Mouse (Mus musculus): ENCODE results near the gene Il17rd. TPM values are rescaled to one million over a fixed set of nuclear protein-coding genes. Genes with fewer than 3 reads are reported as not detected.

The Il17rd gene
- polyA plus RNA-seq, 1 experiment, result 1.4 TPM

DNA sequence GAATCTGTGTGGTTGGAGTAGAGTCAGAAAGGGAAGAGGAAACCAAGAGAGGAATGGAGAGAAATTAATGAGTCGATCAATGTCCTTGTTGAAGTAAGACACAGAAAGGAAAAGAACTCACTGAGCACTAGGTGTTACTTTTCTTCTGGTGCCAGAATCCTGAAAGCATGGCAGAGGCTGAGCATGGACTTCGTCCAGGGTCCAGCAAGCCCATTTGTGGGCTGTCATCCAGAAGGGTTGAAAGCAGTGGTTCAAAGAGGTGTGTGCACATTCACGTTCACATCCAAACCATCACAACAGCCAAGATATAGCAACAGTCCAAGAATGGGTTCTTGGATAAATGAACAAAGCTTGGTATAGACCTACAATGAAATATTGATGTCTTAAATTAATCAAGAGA is 91.3 kb downstream of the Il17rd start:
- 81% methylated on average over 3 of the region's 3 CpGs for WGBS
- Histone ChIP-seq H3K27ac (ENCODE audit: control insufficient read depth, insufficient read depth, low read depth, low read length, poor library complexity) (no peak overlapping the region), H3K4me3 (replicated peaks; ENCODE audit: control insufficient read depth, low read depth, low read length) (no peak overlapping the region), H3K4me1 (ENCODE audit: control insufficient read depth, insufficient read depth, low read length) (no peaks in the 10 kb centered on the region)
- no peak for TF ChIP-seq POLR2A (IDR thresholded peaks at IDR 0.05; ENCODE audit: borderline replicate concordance, control insufficient read depth, low read depth, low read length)
- no peak for TF ChIP-seq CTCF (IDR thresholded peaks at IDR 0.05; ENCODE audit: control insufficient read depth, insufficient read depth, low read length)

DNA sequence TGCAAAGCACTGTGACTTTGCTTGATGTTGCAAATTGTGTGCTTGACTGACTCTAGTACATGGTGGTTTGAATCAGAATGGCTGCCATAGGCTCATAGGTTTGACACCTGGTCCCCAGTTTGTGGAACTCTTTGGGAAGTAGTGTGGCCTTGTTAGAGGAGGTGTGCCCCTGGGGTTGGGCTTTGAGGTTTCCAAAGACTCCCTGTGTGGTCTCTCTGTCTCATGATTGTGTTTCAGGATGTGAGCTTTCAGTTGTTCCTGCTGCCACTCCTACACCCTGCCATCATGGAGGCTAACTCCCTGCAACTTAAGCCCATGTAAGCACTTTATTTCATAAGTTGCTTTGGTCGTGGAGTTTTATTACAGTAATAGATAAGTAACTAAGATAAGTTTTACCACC is 91.9 kb downstream of the Il17rd start:
- 65% methylated on average over 1 of the region's 1 CpGs for WGBS
- Histone ChIP-seq H3K27ac (ENCODE audit: control insufficient read depth, insufficient read depth, low read depth, low read length, poor library complexity) (no peak overlapping the region), H3K4me1 (ENCODE audit: control insufficient read depth, insufficient read depth, low read length) (no peaks in the 10 kb centered on the region), H3K4me3 (replicated peaks; ENCODE audit: control insufficient read depth, low read depth, low read length) (no peak overlapping the region)
- TF ChIP-seq POLR2A (IDR thresholded peaks at IDR 0.05; ENCODE audit: borderline replicate concordance, control insufficient read depth, low read depth, low read length) (no peak), CTCF (IDR thresholded peaks at IDR 0.05; ENCODE audit: control insufficient read depth, insufficient read depth, low read length) (no peak)

DNA sequence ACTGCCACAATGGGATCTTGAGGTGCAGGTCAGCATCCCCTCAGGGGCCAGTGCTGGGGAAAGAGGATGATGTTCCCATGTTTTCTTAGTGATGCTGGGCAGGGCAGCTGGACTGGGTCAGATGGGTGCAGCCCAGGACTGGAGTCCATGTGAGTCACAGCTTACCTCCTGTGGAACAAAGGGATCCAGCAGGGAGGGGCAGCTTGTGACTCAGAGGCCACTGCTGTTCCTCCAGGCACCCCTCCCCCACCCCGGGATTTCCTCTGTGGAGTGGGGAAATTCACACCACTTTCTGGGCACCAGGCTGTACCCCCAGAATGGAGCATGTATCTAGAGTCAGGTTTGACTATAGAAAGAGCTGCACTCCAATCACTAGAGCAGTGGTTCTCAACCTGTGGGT is 92.8 kb downstream of the Il17rd start:
- H3K4me3 ChIP-seq (replicated peaks; ENCODE audit: control insufficient read depth, low read depth, low read length), result no peak overlapping the region
- H3K27ac ChIP-seq (ENCODE audit: control insufficient read depth, insufficient read depth, low read depth, low read length, poor library complexity), result no peak overlapping the region
- TF ChIP-seq POLR2A (IDR thresholded peaks at IDR 0.05; ENCODE audit: borderline replicate concordance, control insufficient read depth, low read depth, low read length) (no peak), CTCF (IDR thresholded peaks at IDR 0.05; ENCODE audit: control insufficient read depth, insufficient read depth, low read length) (no peak)
- 61% methylated on average over 1 of the region's 1 CpGs for WGBS
- no peaks in the 10 kb centered on the region for H3K4me1 ChIP-seq (ENCODE audit: control insufficient read depth, insufficient read depth, low read length)

GRCm38 (mm10) chr14:27138891-27139290 is 100.2 kb downstream of the Il17rd start:
- H3K27ac ChIP-seq (ENCODE audit: control insufficient read depth, insufficient read depth, low read depth, low read length, poor library complexity), result no peak overlapping the region
- no peak overlapping the region for H3K4me3 ChIP-seq (replicated peaks; ENCODE audit: control insufficient read depth, low read depth, low read length)
- TF ChIP-seq POLR2A (IDR thresholded peaks at IDR 0.05; ENCODE audit: borderline replicate concordance, control insufficient read depth, low read depth, low read length) (no peak), CTCF (IDR thresholded peaks at IDR 0.05; ENCODE audit: control insufficient read depth, insufficient read depth, low read length) (no peak)
- H3K4me1 ChIP-seq (ENCODE audit: control insufficient read depth, insufficient read depth, low read length), result no peaks in the 10 kb centered on the region
- 86% methylated on average over 9 of the region's 9 CpGs for WGBS

DNA sequence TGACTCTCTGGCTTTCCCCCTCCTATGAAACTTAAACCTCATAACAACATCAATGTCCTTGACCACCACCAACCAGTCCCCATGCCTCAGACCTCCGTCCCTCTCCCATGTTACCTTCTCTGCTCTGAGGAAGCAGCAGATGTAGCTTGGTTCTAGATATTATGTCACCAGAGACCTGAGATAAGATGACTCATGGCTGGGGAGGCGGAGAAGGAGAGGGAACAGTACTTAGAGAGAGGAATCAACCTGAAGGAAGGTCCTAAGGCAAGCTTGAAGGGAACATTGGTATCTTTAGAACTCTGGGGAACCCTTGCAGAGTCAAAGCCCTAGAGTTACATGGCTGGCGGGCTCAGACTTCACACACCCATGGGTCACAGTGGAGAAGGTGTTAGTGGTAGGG is 101.2 kb downstream of the Il17rd start:
- Histone ChIP-seq H3K27ac (ENCODE audit: control insufficient read depth, insufficient read depth, low read depth, low read length, poor library complexity) (no peak overlapping the region), H3K4me1 (ENCODE audit: control insufficient read depth, insufficient read depth, low read length) (no peaks in the 10 kb centered on the region), H3K4me3 (replicated peaks; ENCODE audit: control insufficient read depth, low read depth, low read length) (no peak overlapping the region)
- no peak for TF ChIP-seq CTCF (IDR thresholded peaks at IDR 0.05; ENCODE audit: control insufficient read depth, insufficient read depth, low read length)
- no peak for TF ChIP-seq POLR2A (IDR thresholded peaks at IDR 0.05; ENCODE audit: borderline replicate concordance, control insufficient read depth, low read depth, low read length)
- WGBS, result 76% methylated on average over 3 of the region's 3 CpGs

DNA sequence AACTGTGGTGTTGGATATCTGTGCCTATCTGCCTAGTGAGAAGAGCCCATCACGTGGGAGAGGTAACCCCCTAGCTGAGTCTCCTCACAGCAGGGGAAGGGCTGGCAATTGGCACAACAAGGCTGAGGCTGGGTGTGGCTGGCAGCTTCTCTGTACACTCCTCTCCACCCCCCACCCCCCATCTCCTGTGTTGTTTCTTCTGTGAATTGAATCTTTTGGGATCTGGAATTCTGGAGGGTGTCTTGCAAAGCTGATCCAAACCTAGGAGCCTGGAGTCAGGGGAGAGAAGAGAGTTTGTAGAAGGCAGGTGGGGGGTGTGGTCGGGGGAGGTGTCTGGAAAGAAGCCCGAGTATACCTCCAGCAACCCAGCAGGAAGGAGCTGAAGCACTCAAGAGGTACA is 102.7 kb downstream of the Il17rd start:
- H3K4me1 ChIP-seq (ENCODE audit: control insufficient read depth, insufficient read depth, low read length), result no peaks in the 10 kb centered on the region
- no peak overlapping the region for H3K27ac ChIP-seq (ENCODE audit: control insufficient read depth, insufficient read depth, low read depth, low read length, poor library complexity)
- 45% methylated on average over 3 of the region's 3 CpGs for WGBS
- H3K4me3 ChIP-seq (replicated peaks; ENCODE audit: control insufficient read depth, low read depth, low read length), result no peak overlapping the region
- TF ChIP-seq POLR2A (IDR thresholded peaks at IDR 0.05; ENCODE audit: borderline replicate concordance, control insufficient read depth, low read depth, low read length) (no peak), CTCF (IDR thresholded peaks at IDR 0.05; ENCODE audit: control insufficient read depth, insufficient read depth, low read length) (no peak)

DNA sequence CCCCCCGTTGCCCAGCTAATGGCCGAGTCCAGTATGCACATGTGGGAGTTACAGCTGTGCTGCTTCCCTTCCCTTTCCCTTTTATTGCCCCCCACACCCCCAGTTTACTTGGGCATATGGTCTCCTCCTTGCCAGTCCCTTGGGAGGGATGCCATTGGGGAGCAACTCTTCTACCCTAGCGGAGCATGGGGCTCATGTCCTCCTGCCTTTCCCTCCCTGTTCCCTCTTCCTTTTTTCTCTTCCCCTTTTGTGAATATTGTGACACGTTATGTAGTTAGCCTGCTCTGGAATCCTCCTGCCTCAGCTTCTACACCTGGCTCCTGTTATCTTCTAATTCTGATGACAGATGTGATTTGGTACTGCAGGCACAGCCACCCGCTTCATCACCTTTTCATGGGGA is 103.9 kb downstream of the Il17rd start:
- H3K4me3 ChIP-seq (replicated peaks; ENCODE audit: control insufficient read depth, low read depth, low read length), result no peak overlapping the region
- H3K27ac ChIP-seq (ENCODE audit: control insufficient read depth, insufficient read depth, low read depth, low read length, poor library complexity), result no peak overlapping the region
- TF ChIP-seq POLR2A (IDR thresholded peaks at IDR 0.05; ENCODE audit: borderline replicate concordance, control insufficient read depth, low read depth, low read length) (no peak), CTCF (IDR thresholded peaks at IDR 0.05; ENCODE audit: control insufficient read depth, insufficient read depth, low read length) (no peak)
- H3K4me1 ChIP-seq (ENCODE audit: control insufficient read depth, insufficient read depth, low read length), result no peaks in the 10 kb centered on the region
- 66% methylated on average over 5 of the region's 5 CpGs for WGBS

DNA sequence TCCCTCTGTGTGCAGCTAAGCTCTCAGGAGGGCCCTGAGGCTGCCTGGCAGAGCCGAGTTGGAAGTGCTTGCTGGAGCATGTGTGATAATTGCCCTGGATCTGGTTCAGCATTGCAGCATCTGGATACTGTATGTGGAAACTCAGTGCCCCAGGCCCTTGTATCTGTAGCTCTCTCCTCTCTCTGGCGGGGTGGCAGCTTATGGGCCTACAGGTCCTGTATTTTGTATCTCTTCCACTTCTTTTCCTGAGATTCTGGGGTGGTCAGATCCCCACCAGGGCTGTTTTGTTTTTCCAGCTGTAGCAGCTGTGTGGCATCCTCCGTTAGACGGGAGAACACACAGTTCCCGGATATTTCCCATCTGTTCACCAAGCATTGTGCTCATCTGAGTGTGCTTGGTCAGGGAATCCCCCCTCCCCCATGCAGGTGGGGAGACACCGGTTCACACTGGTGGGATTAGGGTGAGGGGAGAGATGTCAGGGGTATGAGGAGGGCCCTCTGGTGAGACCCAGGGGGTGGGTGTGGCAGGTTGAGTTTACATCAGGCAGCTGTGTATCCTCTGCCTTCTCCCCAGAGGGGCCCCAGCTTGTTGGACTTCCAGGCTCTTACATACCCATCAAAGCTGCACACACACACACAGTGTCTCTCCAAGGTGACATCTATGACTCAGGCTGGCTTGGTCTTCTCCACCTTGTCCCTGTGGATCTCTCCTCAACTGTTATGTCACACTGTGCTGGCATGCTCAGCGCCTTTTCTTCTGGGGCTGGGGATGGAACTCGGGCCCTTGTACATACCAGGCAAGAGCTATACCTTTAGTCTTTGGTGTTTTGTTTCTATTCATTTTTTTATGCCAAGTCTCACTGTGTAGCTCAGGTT is 106.7 kb downstream of the Il17rd start:
- H3K4me3 ChIP-seq (replicated peaks; ENCODE audit: control insufficient read depth, low read depth, low read length), result no peak overlapping the region
- no peak for TF ChIP-seq CTCF (IDR thresholded peaks at IDR 0.05; ENCODE audit: control insufficient read depth, insufficient read depth, low read length)
- no peak for TF ChIP-seq POLR2A (IDR thresholded peaks at IDR 0.05; ENCODE audit: borderline replicate concordance, control insufficient read depth, low read depth, low read length)
- H3K4me1 ChIP-seq (ENCODE audit: control insufficient read depth, insufficient read depth, low read length), result no peaks in the 10 kb centered on the region
- WGBS, result 75% methylated on average over 8 of the region's 8 CpGs
- no peak overlapping the region for H3K27ac ChIP-seq (ENCODE audit: control insufficient read depth, insufficient read depth, low read depth, low read length, poor library complexity)

Measured in bone marrow, adult 2 months (tissue).